Mouse (Mus musculus): ENCODE results near the gene Fam126a.

The Fam126a gene

DNA sequence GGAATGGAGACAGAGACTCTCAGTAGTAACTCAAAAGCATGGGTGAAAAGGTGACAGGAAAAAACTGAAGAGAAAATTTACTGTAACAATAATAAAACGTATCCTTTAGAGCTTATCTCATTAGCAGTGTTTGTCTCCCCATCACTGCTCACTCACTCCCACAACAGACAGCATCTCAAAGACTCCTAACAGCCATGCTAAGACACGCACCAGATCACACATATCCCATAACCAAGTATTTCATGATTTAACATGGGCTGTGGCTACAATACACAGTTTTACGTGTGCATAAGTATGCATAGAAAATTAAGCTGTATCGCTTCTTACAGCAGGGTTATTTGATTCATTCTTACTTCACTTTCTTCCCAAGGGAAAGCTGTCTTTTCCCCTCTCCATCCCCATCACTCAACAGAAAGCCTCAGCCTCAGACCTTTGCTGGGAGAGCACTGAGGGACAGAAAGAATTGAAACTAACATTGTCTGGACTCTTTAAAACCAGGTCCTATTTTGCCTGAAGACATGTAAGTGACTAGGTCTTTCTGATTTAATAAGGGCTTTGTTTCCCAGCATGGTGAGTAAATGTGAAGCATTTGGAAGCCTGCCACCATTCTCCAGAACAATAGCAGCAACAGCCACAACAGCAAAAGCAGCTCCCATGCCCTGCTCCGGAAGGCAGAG is 37.5 kb downstream of the Fam126a start:
- no peak for DNase-seq (ENCODE audit: low read depth, low spot score)

DNA sequence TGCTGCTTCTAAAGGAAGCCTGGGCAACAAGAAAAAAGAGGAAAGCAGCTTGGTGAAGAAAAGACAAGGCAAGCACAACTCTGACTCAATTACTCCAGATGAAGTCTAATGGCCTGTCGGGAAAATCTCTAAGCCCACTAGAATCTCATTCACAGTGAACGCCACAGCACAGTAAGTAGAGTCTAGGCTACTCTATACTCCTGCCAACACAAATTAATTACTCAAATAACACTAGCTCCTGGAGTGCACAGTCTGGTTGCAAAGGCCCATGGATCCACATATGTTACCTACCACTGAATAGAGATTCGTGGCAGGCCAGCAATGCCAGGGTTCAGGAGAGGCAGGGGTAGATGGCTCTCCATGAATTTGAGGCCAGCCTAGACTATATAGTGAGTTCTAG is 40.5 kb downstream of the Fam126a start:
- no peak for DNase-seq (ENCODE audit: low read depth, low spot score)

DNA sequence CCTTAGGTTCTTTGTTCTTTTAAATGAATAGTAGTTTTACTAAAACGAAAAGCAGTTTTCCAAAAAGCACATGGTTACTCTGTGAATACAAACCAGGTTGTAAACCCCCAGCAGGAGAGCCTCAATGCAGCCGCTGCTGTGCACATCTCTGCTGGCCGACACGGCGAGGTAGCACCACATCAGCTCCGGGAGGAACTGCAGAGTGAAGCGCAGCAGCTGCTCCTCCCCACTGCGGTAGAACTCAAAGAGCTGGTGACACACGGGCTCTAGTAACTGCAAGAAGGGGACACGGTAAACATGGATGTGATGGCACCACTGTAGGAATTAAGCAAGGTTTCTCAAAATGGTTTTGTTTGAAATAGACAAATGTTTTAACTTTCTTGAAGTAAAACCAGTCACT is 42.7 kb downstream of the Fam126a start:
- DNase-seq (ENCODE audit: low read depth, low spot score): peak; percentile 44

DNA sequence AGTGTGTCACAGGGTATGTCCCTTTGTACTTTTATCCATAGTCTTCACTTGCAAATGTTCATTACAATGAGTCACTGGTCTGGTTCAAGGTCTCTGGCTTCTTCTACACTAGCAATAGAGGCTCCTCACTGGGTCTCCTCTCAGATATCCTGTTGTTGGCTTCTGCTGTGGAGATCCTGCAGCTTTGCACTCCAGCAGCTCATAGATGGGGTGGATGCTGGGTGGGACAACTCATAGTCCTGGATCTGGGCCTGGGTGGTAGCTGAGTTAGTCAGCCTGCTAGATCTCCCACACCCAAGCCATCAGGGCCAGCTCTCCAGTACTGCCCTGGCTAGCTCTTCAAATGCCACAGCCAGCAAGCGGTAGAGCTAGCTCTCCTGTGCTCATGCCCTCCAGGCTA is 48.4 kb downstream of the Fam126a start:
- DNase-seq (ENCODE audit: low read depth, low spot score): no peak

DNA sequence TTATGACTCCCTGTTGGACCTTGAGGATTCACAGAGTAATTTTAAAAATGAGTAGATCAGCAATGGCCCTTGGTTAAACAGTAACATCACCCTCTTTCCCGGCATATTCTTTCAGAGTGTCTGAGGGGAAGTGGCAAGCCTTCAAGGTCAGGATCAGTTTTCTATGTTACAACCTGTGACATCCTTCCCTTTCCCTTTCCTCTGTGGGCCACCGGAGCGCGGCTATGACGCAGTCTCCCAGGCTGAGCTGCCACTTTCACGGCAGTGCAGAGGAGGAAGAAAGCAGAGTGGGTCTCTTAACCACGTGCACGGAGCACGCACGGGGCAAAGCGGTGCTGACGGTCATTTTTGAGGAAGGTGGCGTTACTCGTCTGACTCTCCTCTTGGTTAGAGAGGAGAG is 52.0 kb downstream of the Fam126a start:
- no peak for DNase-seq (ENCODE audit: low read depth, low spot score)

DNA sequence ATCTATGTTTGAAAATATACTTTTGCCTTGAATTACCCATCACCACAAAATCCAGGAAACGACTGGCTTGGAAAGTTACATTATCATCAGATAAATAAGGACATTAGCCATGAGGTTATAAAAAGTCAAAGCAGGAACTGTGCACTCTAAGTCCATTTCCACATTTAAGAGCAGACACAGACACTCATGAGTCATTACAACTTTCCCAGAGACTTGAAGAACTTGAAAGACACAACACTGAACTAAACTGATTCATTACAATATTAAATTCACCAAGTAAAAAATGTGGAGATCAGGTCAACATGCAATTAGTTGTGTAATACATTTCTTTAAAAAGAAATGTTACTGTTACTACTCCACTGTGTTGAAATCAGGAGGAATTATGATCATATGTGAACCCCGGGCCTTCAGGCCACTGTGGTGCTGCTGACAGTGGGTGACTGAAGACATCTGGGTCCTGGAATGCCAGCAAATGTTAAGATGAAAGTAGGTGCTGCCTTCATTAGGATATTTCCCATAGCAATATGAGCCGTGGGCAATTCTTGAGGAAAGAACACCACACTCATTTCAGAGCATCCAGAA is 55.4 kb downstream of the Fam126a start:
- no peak for DNase-seq (ENCODE audit: low read depth, low spot score)

DNA sequence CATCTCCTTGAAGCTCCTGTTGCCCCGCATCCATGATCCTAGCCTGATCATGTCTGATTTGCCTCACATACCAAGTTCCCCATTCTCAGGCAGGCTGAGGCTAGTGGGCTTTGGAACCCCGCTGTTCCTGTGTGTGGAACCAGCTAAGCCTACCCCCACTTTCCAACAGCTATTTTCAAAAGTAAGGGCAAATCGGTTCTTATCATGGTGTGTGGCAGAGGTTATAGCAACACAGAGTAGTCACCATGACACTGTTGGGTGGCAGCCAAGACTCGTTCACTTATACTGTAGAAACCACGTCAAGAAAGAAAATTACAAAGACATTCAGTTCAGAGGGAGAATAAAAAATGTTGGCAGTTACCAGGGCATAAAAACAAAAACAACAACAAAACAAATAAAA is 62.8 kb downstream of the Fam126a start:
- DNase-seq (ENCODE audit: low read depth, low spot score): no peak

DNA sequence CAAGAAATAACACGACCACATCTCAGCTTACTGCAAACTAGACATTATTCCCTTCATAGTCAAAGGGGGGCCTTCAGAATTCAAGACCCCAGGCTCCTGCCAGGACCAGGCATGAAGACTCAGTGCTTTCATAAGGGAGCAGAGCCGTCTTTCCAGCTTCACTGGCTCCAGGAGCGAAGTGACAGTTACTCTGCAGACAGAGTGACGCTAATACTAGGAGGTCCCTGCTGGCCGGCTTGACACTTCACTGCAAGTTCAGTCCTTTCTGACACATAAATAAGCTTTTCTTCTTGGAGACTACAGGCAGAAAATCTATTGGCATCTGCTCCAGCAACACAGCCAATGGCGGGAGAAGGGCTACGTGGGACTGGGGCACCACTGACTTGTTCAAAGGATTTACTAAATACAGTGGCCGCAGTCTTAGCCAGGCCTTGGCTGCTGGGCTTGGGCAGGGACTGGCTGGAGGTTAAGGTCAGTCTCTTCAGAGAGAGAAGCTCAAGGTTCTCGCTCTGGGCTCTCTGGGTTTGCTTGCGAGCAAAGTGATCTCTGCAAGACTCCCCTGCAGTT is 65.8 kb downstream of the Fam126a start:
- DNase-seq (ENCODE audit: low read depth, low spot score): no peak

DNA sequence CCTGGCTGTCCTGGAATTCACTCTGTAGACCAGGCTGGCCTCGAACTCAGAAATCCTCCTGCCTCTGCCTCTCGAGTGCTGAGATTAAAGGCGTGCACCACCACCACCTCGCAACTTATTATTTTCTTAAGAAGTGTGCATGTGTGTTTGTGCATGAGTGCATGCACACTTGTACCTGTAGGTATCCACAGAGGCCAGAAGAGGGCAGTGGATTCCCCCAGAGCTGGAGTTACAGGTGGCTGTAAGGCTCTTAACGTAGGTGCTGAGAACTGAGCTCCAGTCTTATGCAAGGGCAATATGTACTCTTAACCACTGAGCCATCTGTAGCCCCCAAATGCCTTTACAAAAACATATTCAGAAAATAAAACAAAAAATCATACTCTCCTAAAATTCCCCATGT is 77.4 kb downstream of the Fam126a start:
- peak; percentile 60 for DNase-seq (ENCODE audit: low read depth, low spot score)

DNA sequence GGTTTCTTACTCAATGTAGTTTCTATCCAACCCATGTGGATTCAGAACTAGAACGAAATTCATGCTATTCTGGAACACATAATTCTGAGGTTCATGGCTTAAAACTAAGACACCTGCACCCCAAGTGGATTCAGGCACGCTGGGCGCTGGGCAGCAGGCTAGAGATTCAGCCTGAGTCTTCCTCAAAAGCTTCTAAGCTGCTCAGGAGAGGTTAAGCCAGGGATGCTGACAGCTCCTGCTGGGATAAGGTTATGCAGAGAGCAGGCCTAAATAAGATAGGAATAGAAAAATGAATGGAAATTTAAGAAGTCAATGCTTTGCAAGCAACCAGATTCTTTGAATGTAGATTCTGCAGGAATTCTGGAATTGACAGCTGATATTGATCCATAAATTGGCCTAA is 82.4 kb downstream of the Fam126a start:
- no peak for DNase-seq (ENCODE audit: low read depth, low spot score)

DNA sequence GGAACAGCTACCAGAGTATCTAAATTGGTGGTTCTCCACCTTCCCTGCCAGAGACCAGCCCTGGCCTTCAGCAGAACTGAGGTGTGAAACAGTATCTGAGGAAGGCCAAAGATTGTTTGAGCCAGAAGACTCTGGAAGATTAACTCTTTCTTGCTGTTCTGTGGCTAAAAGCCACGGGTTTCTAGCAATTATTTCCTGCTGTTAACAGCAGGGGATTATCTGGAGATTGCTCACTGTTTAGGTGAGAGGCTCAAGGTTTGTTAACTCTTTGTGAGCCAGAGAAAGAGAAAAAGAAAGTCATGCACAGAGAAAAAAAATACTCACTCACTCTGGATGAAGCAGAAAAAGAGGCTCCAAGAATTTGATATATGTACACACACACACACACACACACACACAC is 85.4 kb downstream of the Fam126a start:
- peak; percentile 27 for DNase-seq (ENCODE audit: low read depth, low spot score)

DNA sequence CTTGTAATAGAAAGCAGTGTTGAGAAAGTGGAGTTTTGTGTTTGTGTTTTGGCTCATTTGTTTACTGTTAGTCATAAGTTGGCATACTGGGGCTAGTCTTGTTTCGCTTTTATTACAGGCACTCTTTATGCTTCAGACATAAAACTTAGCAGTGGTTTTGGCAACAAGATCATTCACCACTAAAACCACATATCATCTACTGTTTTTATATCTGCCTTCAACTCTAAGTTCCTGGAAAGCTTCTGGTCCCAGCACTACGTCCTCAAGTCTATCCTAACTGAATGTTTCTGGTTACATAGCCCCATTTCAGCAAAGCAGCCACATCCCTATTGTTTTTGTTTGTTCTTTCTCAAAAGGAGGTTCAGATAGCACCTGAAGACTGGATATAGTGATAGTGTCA is 87.0 kb downstream of the Fam126a start:
- no peak for DNase-seq (ENCODE audit: low read depth, low spot score)

DNA sequence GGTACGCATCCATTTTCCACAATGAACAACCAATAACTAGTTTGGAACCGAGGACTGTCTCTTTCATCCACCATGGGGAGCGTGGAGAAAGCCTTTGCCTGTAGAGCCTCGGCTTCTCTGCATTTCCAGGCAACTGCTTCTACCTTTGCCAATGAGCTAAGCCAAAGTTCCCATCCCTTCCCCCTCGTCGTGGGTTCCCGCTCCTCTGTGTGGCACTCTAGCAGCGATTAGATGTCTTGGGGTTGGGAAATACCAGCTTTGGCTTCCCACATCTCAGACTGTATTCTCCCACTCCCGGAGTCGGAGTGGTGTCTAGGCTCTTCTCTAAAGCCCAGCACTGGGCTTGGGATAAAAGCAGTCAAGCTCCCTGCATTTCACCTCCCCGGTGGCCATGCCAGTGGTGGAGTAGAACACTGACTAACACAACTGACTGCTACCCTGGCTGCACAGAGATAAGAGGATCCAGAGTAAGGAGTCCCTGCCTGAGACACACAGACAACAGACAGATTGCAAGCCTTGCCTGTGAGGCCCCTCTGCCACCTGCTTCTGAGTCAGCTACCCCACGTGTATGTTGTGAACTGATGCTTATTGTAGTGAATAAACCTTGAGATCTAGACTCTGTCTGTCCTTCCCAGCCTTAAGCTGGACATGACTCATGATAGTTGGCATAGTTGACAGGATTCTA is 106.9 kb downstream of the Fam126a start:
- no peak for DNase-seq (ENCODE audit: low read depth, low spot score)

DNA sequence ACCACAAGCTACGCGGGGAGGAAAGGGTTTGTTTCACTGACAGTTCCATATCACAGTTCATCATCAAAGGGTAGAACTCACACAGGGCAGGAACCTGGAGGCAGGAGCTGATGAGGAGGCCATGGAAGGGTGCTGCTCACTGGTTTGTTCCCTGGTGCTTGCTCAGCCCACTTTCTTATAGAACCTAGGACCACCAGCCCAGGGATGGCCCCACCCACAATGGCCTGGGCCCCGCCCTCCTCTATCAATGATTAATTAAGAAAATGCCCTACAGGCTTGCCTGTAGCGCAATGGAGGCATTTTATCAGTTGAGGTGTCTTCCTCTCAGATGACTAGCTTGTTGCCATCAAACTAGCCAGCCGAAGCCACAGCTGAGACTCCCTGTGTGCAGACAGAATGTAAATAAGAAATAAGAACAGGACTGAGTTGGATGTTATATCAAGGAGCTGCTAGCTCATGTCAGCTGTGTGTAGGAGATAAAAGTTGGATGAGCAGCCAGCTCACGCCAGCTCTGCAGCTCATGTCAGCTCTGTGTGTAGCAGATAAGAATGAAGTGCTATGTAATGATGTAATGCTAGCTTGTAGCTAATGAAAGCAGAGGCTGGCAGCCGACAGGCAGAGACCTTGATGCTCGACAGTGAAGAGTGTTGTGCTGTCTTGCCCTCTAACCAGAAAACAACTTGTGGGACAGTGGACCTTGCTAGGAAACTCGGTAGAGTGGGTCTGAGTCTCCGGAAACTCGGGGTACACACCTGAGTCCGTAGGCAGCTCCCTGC is 107.8 kb downstream of the Fam126a start:
- DNase-seq (ENCODE audit: low read depth, low spot score): no peak

DNA sequence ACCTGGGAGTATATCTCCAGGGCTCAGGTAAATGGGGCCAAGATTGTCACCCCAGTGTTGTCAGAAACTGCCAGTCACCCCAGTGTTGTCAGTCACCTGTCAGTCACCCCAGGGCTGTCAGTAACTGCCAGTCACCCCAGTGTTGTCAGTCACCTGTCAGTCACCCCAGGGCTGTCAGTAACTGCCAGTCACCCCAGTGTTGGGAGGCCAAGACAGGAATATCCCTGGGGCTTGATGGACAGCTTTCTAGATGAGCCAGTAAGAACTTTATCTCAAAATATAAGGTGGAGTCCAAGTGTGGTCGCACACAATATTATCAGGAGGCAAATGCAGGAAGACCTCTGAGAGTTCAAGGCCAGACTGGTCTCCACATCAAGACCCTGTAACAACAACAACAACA is 109.2 kb downstream of the Fam126a start:
- no peak for DNase-seq (ENCODE audit: low read depth, low spot score)

DNA sequence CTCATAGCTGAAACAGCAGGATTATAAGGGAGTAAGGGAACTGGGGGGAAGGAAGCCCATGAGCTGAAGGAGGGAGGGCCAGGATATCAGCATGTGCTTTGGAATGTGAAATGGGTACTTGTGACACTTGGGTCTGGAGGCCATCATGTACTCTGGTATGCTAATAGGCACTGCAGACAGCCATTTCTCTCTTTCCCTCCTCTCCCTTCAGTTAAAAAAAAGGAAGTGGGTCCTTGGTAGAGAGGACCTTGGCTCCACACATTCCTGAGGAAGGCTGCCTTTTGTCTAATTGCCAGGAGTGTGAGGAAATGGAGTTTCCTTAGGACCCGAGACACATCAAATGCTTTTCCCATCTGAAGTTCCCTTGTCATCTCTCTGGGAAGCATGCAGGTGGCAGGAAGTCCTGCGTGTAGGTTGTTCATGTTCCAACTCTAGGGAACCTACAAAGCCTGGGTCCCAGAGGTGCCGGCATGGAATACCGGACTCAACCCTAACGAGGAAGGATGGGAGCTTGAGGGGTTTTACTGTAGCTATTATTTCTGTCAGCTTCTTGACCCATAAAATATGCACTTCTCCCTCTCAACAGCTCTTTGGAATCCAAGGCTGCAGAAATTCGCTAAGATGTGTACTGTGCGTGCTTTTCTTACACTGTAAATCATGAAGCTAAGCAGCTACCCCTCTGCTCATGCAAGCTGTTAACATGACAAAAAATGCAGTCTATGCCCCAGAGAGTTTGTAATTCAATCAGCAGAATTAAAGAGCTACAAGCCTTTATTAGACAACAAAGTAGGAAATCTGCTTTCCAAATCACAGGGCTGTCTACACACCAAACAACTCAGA is 110.4 kb downstream of the Fam126a start:
- DNase-seq (ENCODE audit: low read depth, low spot score): peak; percentile 97

DNA sequence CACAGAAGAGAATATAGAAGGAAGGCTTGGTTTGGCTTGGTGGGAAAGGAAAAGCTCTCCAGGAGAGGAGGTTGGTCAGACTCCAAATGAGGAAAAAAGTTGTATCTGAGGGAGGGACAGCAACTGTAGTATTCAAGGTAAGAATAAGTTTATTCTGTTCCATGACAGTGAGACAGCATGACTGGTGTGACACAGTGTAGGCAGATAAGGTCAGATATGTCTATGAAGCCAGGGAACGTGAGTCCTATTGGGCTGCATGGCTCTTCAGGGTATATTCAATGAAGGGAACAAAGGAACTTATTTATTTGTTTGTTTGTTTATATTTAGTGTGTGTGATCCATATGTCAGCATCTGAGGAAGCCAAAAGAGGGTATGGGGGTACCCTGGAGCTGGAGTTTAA is 113.2 kb downstream of the Fam126a start:
- DNase-seq (ENCODE audit: low read depth, low spot score): no peak

DNA sequence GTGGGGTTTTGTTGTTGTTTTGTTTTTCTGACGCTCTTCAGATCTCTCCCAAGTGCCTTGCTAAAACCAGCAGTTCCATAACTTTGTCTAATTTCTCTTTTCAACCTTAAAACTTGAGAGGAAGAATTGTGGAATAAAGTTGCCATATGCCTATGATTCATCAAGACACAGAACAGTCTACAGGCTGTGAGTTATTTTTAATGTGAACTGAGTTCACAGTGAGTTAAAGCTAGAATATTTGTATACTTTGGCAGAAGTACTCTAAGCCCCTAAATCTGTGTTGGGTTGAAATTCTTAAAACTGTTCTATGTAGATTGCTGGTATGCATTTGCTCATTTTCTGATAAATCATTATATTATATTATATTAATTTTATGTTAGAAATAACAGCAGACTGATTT is 118.9 kb downstream of the Fam126a start:
- no peak for DNase-seq (ENCODE audit: low read depth, low spot score)

DNA sequence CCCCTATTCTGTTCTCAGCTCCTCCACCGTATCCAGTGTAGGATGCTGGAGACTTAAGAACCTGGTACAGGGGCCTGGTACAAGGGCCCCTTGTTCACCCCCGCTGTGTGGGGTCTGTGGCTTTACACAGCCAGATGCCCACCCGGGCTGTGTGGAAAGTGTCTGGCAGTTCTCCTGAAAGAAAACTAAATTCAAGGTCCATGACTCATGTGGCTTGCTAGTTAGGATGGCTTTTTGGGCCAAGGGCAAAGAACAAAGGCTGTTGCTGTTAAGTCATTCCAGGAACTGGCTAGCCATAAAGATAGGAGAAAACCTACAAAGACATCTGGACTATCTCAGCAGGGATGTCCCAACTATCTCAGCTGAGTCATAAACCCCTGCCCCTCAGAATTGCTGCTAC is 121.2 kb downstream of the Fam126a start:
- DNase-seq (ENCODE audit: low read depth, low spot score): no peak

DNA sequence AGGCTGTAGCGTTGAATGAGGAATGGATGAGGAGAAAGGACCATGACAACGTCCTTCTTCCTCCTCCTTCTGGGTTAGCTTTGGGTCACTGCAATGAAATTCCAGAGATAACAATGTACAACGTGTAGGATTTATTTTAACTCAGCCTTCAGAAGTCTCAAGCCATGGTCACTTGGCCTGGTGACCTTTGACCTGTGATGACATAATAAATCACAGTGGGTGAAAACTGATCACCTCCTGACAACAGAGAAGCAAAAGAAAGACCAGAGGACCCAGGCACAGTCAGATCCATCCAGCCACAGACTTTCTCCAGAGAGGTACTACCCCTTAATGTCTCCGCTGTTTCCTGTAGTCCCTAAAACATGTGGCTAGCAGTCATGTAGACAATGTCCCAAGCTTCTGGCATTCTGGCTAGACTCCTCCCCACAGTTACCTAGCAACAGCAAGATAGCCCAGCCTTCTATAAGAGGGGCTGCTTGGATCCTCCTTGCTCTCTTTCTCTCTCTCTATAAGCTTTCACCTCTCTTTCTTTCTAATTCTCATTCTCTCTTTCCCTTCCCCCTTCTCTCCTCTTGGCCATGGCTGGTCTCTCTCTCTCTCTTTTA is 121.9 kb downstream of the Fam126a start:
- no peak for DNase-seq (ENCODE audit: low read depth, low spot score)

DNA sequence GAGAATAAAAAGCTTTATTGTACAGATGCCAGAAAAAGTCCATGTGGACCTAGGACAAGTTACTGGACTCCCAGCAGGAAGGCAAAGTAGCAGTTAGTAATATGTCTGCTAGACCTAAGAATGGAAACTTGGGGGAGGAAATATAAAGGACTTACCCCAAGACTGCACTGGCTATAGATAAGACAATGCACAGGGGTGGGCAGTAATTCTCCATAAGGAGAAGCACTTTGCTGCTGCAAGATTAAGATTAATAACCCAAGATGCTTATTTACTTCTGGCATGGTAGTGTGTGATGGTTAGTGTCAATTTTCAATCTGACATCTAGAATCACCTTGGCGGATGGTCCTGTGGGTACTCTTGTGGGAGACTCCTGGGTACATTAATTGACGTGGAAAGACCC is 128.3 kb downstream of the Fam126a start:
- no peak for DNase-seq (ENCODE audit: low read depth, low spot score)
